Mouse (Mus musculus) kidney, adult 2 months (tissue): ENCODE data around the gene Stk38.

Experiments
- CTCF ChIP-seq: fragments of 200-500 bp; conservative IDR thresholded peaks from 2 replicates; pipeline ENCODE4 v1.5.1; 2011; ENCODE audit warnings: low read depth, mild to moderate bottlenecking, control low read depth, low read length, moderate library complexity, mixed read lengths; ENCODE audit not compliant: insufficient read depth, insufficient read length
- POLR2A ChIP-seq: fragments of 200-500 bp; IDR thresholded peaks from one replicate; pipeline ENCODE4 v1.6.1; 2011; ENCODE audit warnings: low read depth, low read length, control low read depth

GRCm38 (mm10) chr17:29019391-29019790, 11.6 kb upstream of the Stk38 start:
- no peak for TF ChIP-seq CTCF
- TF ChIP-seq POLR2A = no peak
